Mouse (Mus musculus) forebrain, postnatal 0 days (tissue): Measurements from ENCODE around the gene Defb25. TPM values are rescaled to one million over a fixed set of nuclear protein-coding genes. Genes with fewer than 3 reads are reported as not detected.

Experiments used
- ATAC-seq: fragments of 200-750 bp; cut with Nextera tagmentation; 2 replicates; pipeline ENCODE4 v1.8.0; 2017; ENCODE audit warnings: mild to moderate bottlenecking, moderate library complexity
- DNase-seq: peaks from one replicate; pipeline ENCODE4 v3.0.0-alpha.2; 2015
- H3K27ac ChIP-seq: fragments of 300-500 bp; sonication (generic); 2 replicates; pipeline ENCODE4 v1.5.1; 2014; ENCODE audit warnings: low read depth, mild to moderate bottlenecking, antibody characterized with exemption, low read length, moderate library complexity, mixed read lengths
- H3K27me3 ChIP-seq: fragments of 300-500 bp; sonication (generic); 2 replicates; pipeline ENCODE4 v1.6.1; 2014; ENCODE audit warnings: mild to moderate bottlenecking, low read length, mixed read lengths; ENCODE audit not compliant: insufficient read depth
- H3K36me3 ChIP-seq: fragments of 300-500 bp; sonication (generic); 2 replicates; pipeline ENCODE4 v1.6.1; 2014; ENCODE audit warnings: mild to moderate bottlenecking, moderate library complexity; ENCODE audit not compliant: insufficient read depth
- H3K4me1 ChIP-seq: fragments of 300-500 bp; sonication (generic); 2 replicates; pipeline ENCODE4 v1.6.1; 2014; ENCODE audit warnings: antibody characterized with exemption; ENCODE audit not compliant: insufficient read depth
- H3K4me2 ChIP-seq: fragments of 300-500 bp; sonication (generic); 2 replicates; pipeline ENCODE4 v1.6.1; 2014; ENCODE audit warnings: low read depth, mild to moderate bottlenecking, moderate library complexity
- H3K4me3 ChIP-seq: fragments of 300-500 bp; sonication (generic); 2 replicates; pipeline ENCODE4 v1.5.1; 2014; ENCODE audit warnings: low read depth, low read length, mixed read lengths
- H3K9ac ChIP-seq: fragments of 300-500 bp; sonication (generic); 2 replicates; pipeline ENCODE4 v1.6.1; 2014; ENCODE audit warnings: mild to moderate bottlenecking
- H3K9me3 ChIP-seq: fragments of 300-500 bp; sonication (generic); 2 replicates; pipeline ENCODE4 v1.6.1; 2016; ENCODE audit warnings: low read length
- CTCF ChIP-seq: sonication (generic); IDR thresholded peaks from 2 replicates; pipeline ENCODE4 v1.5.1; 2016; ENCODE audit warnings: antibody characterized with exemption, control low read depth, low read depth
- WGBS: fragments of 180-500 bp; shearing (Covaris S2); extraction: QIAGEN DNeasy Blood & Tissue Kit; methylation state at CpG from one replicate; pipeline ENCODE4 v1.1.7; 2014; 5-methylcytosine and 5-hydroxymethylcytosine counted together
- polyA plus RNA-seq: library from polyadenylated mRNA; unstranded; fragments of >200 nt; fragmentation: Nextera tagmentation; extraction: Ambion mirVana; gene quantifications from 2 replicates; pipeline ENCODE4 v1.2.1, GENCODE M21; 2015
- total RNA-seq: library from RNA; depleted of rRNA; stranded (reverse); fragments of >200 nt; gene quantifications from 2 replicates; pipeline ENCODE4 v1.2.3, GENCODE M21; 2014; rRNA removed

Gene Defb25
- total and polyA plus RNA-seq, 2 experiments from 2014 or later: not detected

- 75% methylated on average over 7 of the region's 7 CpGs for WGBS
- Histone ChIP-seq H3K27ac (no peak within 1 kb of the TSS), H3K4me1 (no peaks in the 10 kb centered on the region), H3K27me3 (no peaks in the 10 kb centered on the region), H3K4me2 (no peak within 1 kb of the TSS), H3K9me3 (no peaks in the 10 kb centered on the region), H3K36me3 (no peaks in the 10 kb centered on the region), H3K9ac (no peak within 1 kb of the TSS), H3K4me3 (no peak within 1 kb of the TSS)
- DNase-seq: no peak
- ATAC-seq: no peak
- no peak for TF ChIP-seq CTCF
These were observed 42.7 kb downstream of the Defb25 start, which contains the start of gene Defb19 for GRCm38 (mm10) chr2:152580107-152580506. Defb19 (minus strand) TSS chr2:152580312.

- H3K9me3 ChIP-seq: no peaks in the 10 kb centered on the region
- H3K4me3 ChIP-seq: no peak overlapping the region
- no peak overlapping the region for H3K9ac ChIP-seq
- no peak overlapping the region for H3K4me2 ChIP-seq
- WGBS: 88% methylated on average over 8 of the region's 8 CpGs
- H3K4me1 ChIP-seq: no peaks in the 10 kb centered on the region
- H3K27me3 ChIP-seq: no peaks in the 10 kb centered on the region
- H3K36me3 ChIP-seq: no peaks in the 10 kb centered on the region
- ATAC-seq: no peak
- no peak overlapping the region for H3K27ac ChIP-seq
- no peak for DNase-seq
- TF ChIP-seq CTCF: no peak
These were observed 49.4 kb downstream of the Defb25 start for GRCm38 (mm10) chr2:152573484-152573883.

Other genes with a start within 250 kb of the Defb25 start
- gene Nrsn2, start 246.4 kb downstream of the Defb25 start, total RNA-seq: 30.9 and 43.7 TPM in 2 replicates
- gene Nrsn2, start 246.4 kb downstream of the Defb25 start, polyA plus RNA-seq: 32.0 and 52.1 TPM in 2 replicates
- gene Sox12, start 225.0 kb downstream of the Defb25 start, total RNA-seq: 47.1 and 47.8 TPM in 2 replicates
- gene Sox12, start 225.0 kb downstream of the Defb25 start, polyA plus RNA-seq: 10.0 and 11.9 TPM in 2 replicates
- gene Zcchc3, start 208.0 kb downstream of the Defb25 start, total RNA-seq: 10.5 and 16.4 TPM in 2 replicates
- 13.5 and 15.4 TPM in 2 replicates for gene Zcchc3, start 208.0 kb downstream of the Defb25 start, polyA plus RNA-seq
- gene 6820408C15Rik, start 207.5 kb downstream of the Defb25 start, total RNA-seq: 2.3 and 5.0 TPM in 2 replicates
- gene 6820408C15Rik, start 207.5 kb downstream of the Defb25 start, polyA plus RNA-seq: 5.6 and 6.4 TPM in 2 replicates
- not detected in 2 replicates for gene Defb23, start 158.4 kb downstream of the Defb25 start, total RNA-seq
- gene Defb23, start 158.4 kb downstream of the Defb25 start, polyA plus RNA-seq: not detected in 2 replicates
- gene Defb20, start 146.0 kb downstream of the Defb25 start, total RNA-seq: not detected in 2 replicates
- gene Defb20, start 146.0 kb downstream of the Defb25 start, polyA plus RNA-seq: not detected in 2 replicates
- not detected in 2 replicates for gene Defb22, start 132.9 kb downstream of the Defb25 start, total RNA-seq
- not detected in 2 replicates for gene Defb22, start 132.9 kb downstream of the Defb25 start, polyA plus RNA-seq
- not detected in 2 replicates for gene Defb26, start 111.4 kb downstream of the Defb25 start, total RNA-seq
- gene Defb26, start 111.4 kb downstream of the Defb25 start, polyA plus RNA-seq: not detected in 2 replicates
- not detected in 2 replicates for gene Defb28, start 104.8 kb downstream of the Defb25 start, total RNA-seq
- gene Defb28, start 104.8 kb downstream of the Defb25 start, polyA plus RNA-seq: not detected in 2 replicates
- gene Defb29, start 83.0 kb downstream of the Defb25 start, total RNA-seq: not detected in 2 replicates
- gene Defb29, start 83.0 kb downstream of the Defb25 start, polyA plus RNA-seq: not detected in 2 replicates
- not detected in 2 replicates for gene Gm17416, start 53.7 kb downstream of the Defb25 start, total RNA-seq
- not detected in 2 replicates for gene Gm17416, start 53.7 kb downstream of the Defb25 start, polyA plus RNA-seq
- gene Defb21, start 50.3 kb downstream of the Defb25 start, total RNA-seq: not detected in 2 replicates
- not detected in 2 replicates for gene Defb21, start 50.3 kb downstream of the Defb25 start, polyA plus RNA-seq
- not detected in 2 replicates for gene Defb19, start 42.7 kb downstream of the Defb25 start, total RNA-seq
- not detected in 2 replicates for gene Defb19, start 42.7 kb downstream of the Defb25 start, polyA plus RNA-seq
- not detected in 2 replicates for gene Defb45, start 23.7 kb downstream of the Defb25 start, total RNA-seq
- gene Defb45, start 23.7 kb downstream of the Defb25 start, polyA plus RNA-seq: not detected in 2 replicates
- not detected in 2 replicates for gene Defb36, start 18.7 kb downstream of the Defb25 start, total RNA-seq
- gene Defb36, start 18.7 kb downstream of the Defb25 start, polyA plus RNA-seq: not detected in 2 replicates
- gene Rem1, start 3.9 kb upstream of the Defb25 start, total RNA-seq: 0.46 and 2.7 TPM in 2 replicates
- 0.44 and 0.53 TPM in 2 replicates for gene Rem1, start 3.9 kb upstream of the Defb25 start, polyA plus RNA-seq
- 121 and 177 TPM in 2 replicates for gene H13, start 46.4 kb upstream of the Defb25 start, total RNA-seq
- 165 and 166 TPM in 2 replicates for gene H13, start 46.4 kb upstream of the Defb25 start, polyA plus RNA-seq
- 21.5 and 30.8 TPM in 2 replicates for gene Mcts2, start 64.0 kb upstream of the Defb25 start, total RNA-seq
- 26.6 and 29.9 TPM in 2 replicates for gene Mcts2, start 64.0 kb upstream of the Defb25 start, polyA plus RNA-seq
- gene Id1, start 113.2 kb upstream of the Defb25 start, total RNA-seq: 58.8 and 70.5 TPM in 2 replicates
- 59.8 and 71.3 TPM in 2 replicates for gene Id1, start 113.2 kb upstream of the Defb25 start, polyA plus RNA-seq
- 4.3 TPM in 2 replicates for gene Cox4i2, start 131.1 kb upstream of the Defb25 start, total RNA-seq
- 4.4 and 5.4 TPM in 2 replicates for gene Cox4i2, start 131.1 kb upstream of the Defb25 start, polyA plus RNA-seq
- 152 and 157 TPM in 2 replicates for gene Bcl2l1, start 208.7 kb upstream of the Defb25 start, total RNA-seq
- gene Bcl2l1, start 208.7 kb upstream of the Defb25 start, polyA plus RNA-seq: 173 and 175 TPM in 2 replicates
- gene Tpx2, start 224.9 kb upstream of the Defb25 start, total RNA-seq: 10.5 and 22.5 TPM in 2 replicates
- 11.0 and 11.2 TPM in 2 replicates for gene Tpx2, start 224.9 kb upstream of the Defb25 start, polyA plus RNA-seq